Mouse (Mus musculus) WW6 (cell line): ENCODE measurements around the gene 4930524J08Rik.

Experiments
- DNase-seq: peaks from one replicate; pipeline ENCODE4 v3.0.0-alpha.2; 2013; ENCODE audit warnings: low read depth, low spot score

4930524J08Rik gene

GRCm38 (mm10) chr5:100003895-100004294 lies 25.0 kb downstream of the 4930524J08Rik start:
- no peak for DNase-seq

DNA sequence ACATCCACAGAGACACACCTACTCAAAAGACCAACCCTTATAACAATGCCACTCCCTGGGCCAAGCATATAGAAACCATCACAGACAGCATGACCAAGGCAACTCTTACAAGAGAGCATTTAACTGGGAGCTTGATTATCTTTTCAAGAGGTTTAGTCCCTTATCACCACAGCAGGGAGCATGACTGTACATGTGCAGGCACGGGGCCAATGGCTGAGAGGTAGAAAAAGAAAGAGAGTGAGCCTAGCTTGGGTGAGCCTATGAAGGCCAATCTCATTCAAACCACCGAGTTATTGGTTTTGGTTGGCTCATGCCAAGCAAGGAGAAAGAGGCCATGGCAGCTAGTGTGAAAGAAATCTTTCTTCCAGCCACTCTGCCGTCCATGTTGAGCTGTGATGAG lies 26.6 kb downstream of the 4930524J08Rik start:
- no peak for DNase-seq

- no peak for DNase-seq
These were observed 27.0 kb downstream of the 4930524J08Rik start for GRCm38 (mm10) chr5:100005896-100006295.

DNA sequence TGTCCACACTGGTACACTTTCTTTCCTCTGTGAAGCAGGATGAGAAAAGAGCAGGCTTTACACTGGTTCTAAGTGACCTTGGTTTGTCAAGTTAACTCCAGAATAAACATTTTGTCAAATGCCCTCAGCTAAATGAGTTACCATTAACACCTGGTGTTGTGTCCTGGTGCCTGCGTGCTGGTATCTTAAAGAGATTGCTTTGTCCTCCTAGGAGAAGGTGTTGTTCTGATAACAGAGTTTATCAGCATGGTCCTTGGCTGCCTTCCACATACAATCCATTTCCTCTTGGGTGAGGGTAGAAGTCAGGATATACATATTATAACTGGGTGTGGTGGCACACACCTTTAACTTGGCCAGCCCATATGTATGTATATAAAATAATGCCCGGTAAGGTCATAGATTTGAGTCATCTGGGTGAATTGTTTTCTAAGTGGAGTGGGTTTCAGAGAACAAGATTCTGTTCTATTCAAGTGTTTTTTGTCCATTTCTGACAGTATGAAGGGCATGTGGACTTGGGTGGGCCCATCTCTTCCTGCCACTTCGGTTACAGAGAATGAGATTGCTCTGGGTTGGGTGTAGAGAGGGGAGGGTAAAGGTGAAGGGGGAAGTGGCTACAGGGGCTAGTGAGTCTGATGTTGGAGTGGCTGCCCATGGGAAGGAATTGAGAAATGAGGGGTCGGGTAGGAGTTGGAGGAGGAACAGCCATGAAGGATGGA lies 27.6 kb downstream of the 4930524J08Rik start:
- no peak for DNase-seq

DNA sequence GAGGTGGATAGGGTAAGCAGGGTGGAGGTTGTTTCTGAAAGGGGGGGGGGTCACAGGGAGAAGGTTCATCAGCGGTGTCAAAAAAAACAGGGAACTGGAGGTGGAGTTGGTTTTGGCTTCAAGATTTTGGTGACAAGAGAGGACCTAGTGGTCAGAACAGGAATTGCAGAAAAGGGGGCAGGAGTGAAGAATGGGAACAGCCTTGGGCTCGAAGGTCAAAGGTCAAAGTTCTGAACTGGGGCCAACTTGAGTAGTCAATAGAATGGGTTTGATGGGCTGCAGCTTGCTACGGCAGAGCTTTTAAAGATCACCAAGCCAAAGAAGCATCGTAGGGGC lies 28.1 kb downstream of the 4930524J08Rik start:
- DNase-seq: peak; percentile 39

DNA sequence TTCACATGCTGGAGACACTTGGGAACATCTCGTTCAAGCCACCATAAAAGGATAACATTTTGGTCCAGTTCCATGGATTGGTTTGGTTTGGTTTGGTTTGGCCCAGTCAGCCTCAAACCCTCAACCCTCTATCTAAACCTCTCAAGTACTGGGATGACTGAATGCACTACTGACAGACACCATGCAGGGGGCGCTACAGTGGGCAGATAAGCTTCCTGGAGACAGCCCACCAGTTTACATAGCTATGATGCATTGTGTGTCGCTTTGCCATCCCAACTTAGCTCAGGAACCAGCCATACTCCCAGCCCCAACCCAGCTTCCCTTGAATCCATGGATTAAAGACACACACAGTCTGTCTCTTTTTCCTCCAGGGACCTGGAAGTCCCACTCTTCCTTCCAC lies 29.6 kb downstream of the 4930524J08Rik start:
- no peak for DNase-seq

DNA sequence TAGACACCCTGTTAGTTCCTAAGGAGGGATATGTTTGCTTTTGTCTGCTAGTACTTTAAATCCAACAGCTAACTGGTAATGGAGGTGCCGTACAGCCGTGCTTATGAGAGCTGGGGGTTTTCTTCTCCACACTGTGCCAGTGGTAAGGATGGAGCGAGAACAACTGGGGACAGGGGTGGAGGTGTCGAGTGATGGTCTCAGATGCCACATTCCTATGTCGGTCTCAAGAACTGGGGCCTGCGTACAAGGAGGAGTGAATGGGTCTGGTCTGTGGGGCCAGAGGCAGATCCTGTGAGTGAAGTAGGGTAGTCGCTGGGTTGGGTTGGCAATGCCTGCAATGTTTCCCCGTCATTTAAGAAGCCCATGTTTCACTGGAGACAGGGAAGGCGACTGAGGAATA lies 33.7 kb downstream of the 4930524J08Rik start:
- no peak for DNase-seq

DNA sequence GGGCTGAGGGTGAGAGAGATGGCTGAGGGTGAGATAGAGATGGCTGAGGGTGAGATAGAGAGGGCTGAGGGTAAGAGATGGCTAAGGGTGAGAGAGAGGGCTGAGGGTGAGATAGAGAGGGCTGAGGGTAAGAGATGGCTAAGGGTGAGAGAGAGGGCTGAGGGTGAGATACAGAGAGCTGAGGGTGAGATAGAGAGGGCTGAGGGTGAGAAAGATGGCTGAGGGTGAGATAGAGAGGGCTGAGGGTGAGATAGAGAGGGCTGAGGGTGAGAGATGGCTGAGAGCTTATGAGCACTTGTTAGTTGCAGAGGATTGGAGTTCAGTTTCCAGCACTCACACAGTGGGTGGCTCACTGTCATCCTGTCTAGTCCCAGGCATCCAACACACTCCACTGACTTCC lies 41.2 kb downstream of the 4930524J08Rik start:
- DNase-seq: no peak

DNA sequence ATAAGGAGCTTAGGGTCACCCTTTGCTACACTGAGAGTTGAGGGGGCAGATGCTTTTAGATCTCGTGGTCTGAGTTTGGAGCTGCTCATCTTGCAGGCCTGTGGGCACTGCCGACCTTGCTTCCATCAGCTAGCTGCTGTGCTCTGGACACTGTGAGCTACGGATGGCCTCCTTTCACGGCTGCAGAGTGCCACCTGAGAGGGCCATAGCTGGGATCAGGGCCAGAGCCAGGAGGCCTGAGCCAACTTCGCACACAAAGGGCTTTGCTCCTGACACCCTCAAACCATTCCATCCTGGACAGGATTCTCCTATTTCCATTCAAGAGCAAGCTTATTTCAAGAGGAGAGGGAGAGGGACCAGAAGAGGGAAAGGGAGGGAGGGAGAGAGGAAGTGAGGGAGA lies 45.5 kb downstream of the 4930524J08Rik start:
- DNase-seq: no peak

DNA sequence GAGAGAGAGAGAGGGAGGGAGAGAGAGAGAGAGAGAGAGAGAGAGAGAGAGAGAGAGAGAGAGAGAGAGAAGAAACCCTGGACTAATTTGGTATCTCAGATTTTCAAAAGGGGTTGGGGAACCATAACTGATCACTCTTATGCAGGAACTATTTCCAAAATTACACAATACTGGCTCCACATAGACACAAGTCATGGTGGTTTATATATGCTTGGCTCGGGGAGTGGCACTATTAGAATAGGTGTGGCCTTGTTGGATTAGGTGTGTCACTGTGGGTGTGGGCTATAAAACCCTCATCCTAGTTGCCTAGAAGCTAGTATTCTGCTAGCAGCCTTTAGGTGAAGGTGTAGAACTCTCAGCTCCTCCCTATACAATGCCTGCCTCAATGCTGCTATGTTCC lies 46.0 kb downstream of the 4930524J08Rik start:
- DNase-seq: no peak
